Mouse (Mus musculus) hindbrain, embryonic 14.5 days (tissue): ENCODE measurements around the gene Epha1. TPM values are rescaled to one million over a fixed set of nuclear protein-coding genes. Genes with fewer than 3 reads are reported as not detected.
A peak's percentile ranks its signal among the peaks of the same experiment; 100 is the strongest.

Experiments
- ATAC-seq: fragments of 200-750 bp; cut with Nextera tagmentation; 2 replicates; pipeline ENCODE4 v1.8.0; 2017; ENCODE audit warnings: moderate number of reproducible peaks, mild to moderate bottlenecking, moderate TSS enrichment, moderate library complexity; ENCODE audit not compliant: low FRiP score
- DNase-seq: peaks from one replicate; pipeline ENCODE4 v3.0.0-alpha.2; 2015; ENCODE audit warnings: low spot score
- H3K27ac ChIP-seq: fragments of 300-500 bp; sonication (generic); 2 replicates; pipeline ENCODE4 v1.5.1; 2014; ENCODE audit warnings: mild to moderate bottlenecking, moderate library complexity
- H3K27me3 ChIP-seq: fragments of 300-500 bp; sonication (generic); 2 replicates; pipeline ENCODE4 v1.6.1; 2014; ENCODE audit warnings: mild to moderate bottlenecking, low read length, mixed read lengths; ENCODE audit not compliant: control insufficient read depth, insufficient read depth
- H3K36me3 ChIP-seq: fragments of 300-500 bp; sonication (generic); replicated peaks from 2 replicates; pipeline ENCODE4 v1.6.1; 2014; ENCODE audit not compliant: control insufficient read depth, insufficient read depth
- H3K4me1 ChIP-seq: fragments of 300-500 bp; sonication (generic); replicated peaks from 2 replicates; pipeline ENCODE4 v1.6.1; 2014; ENCODE audit warnings: antibody characterized with exemption, low read length, mixed read lengths; ENCODE audit not compliant: control insufficient read depth, insufficient read depth
- H3K4me2 ChIP-seq: fragments of 300-500 bp; sonication (generic); replicated peaks from 2 replicates; pipeline ENCODE4 v1.6.1; 2014; ENCODE audit warnings: mild to moderate bottlenecking, moderate library complexity
- H3K4me3 ChIP-seq: fragments of 300-500 bp; sonication (generic); replicated peaks from 2 replicates; pipeline ENCODE4 v1.5.1; 2014; ENCODE audit warnings: mild to moderate bottlenecking, low read length
- H3K9ac ChIP-seq: fragments of 300-500 bp; sonication (generic); 2 replicates; pipeline ENCODE4 v1.6.1; 2014
- H3K9me3 ChIP-seq: fragments of 300-500 bp; sonication (generic); 2 replicates; pipeline ENCODE4 v1.6.1; 2016; ENCODE audit warnings: low read length; ENCODE audit not compliant: control insufficient read depth
- WGBS: fragments of 180-500 bp; shearing (Covaris S2); extraction: QIAGEN DNeasy Blood & Tissue Kit; methylation state at CpG from one replicate; pipeline ENCODE4 v1.1.7; 2014; 5-methylcytosine and 5-hydroxymethylcytosine counted together
- polyA plus RNA-seq: library from polyadenylated mRNA; unstranded; fragments of >200 nt; fragmentation: Nextera tagmentation; extraction: Ambion mirVana; gene quantifications from 2 replicates; pipeline ENCODE4 v1.2.1, GENCODE M21; 2014

Gene Epha1
- polyA plus RNA-seq, 1 experiment from 2014 or later, result 0.24 TPM

- Histone ChIP-seq H3K4me1 (no peaks in the 10 kb centered on the region), H3K27ac (no peak overlapping the region), H3K36me3 (no peaks in the 10 kb centered on the region), H3K9ac (no peak overlapping the region), H3K9me3 (no peaks in the 10 kb centered on the region), H3K27me3 (no peaks in the 10 kb centered on the region), H3K4me3 (no peak overlapping the region), H3K4me2 (no peak overlapping the region)
- DNase-seq, result no peak
- WGBS, result 58% methylated on average over 2 of the region's 2 CpGs
- ATAC-seq, result no peak
These were observed 18.8 kb upstream of the Epha1 start for GRCm38 (mm10) chr6:42391796-42392330.

- ATAC-seq, result no peak
- Histone ChIP-seq H3K4me2 (no peak overlapping the region), H3K36me3 (no peaks in the 10 kb centered on the region), H3K4me1 (no peaks in the 10 kb centered on the region), H3K9me3 (no peaks in the 10 kb centered on the region), H3K27ac (no peak overlapping the region), H3K9ac (no peak overlapping the region), H3K4me3 (no peak overlapping the region), H3K27me3 (no peaks in the 10 kb centered on the region)
- WGBS, result 86% methylated on average over 4 of the region's 4 CpGs
- no peak for DNase-seq
These were observed 12.6 kb upstream of the Epha1 start for GRCm38 (mm10) chr6:42385635-42386034.

GRCm38 (mm10) chr6:42383360-42383759, 10.3 kb upstream of the Epha1 start:
- H3K27me3 ChIP-seq, result no peaks in the 10 kb centered on the region
- H3K9me3 ChIP-seq, result no peaks in the 10 kb centered on the region
- H3K4me2 ChIP-seq, result no peak overlapping the region
- ATAC-seq (no peak), DNase-seq (no peak)
- H3K36me3 ChIP-seq, result no peaks in the 10 kb centered on the region
- H3K4me3 ChIP-seq, result no peak overlapping the region
- no peaks in the 10 kb centered on the region for H3K4me1 ChIP-seq
- no peak overlapping the region for H3K9ac ChIP-seq
- 93% methylated on average over 5 of the region's 5 CpGs for WGBS
- H3K27ac ChIP-seq, result no peak overlapping the region

GRCm38 (mm10) chr6:42381916-42382381, 8.9 kb upstream of the Epha1 start:
- DNase-seq, result no peak
- Histone ChIP-seq H3K4me2 (no peak overlapping the region), H3K9ac (no peak overlapping the region), H3K4me1 (no peaks in the 10 kb centered on the region), H3K36me3 (no peaks in the 10 kb centered on the region), H3K4me3 (no peak overlapping the region), H3K27ac (no peak overlapping the region), H3K9me3 (no peaks in the 10 kb centered on the region), H3K27me3 (no peaks in the 10 kb centered on the region)
- WGBS, result 73% methylated on average over 9 of the region's 9 CpGs
- ATAC-seq, result no peak

GRCm38 (mm10) chr6:42381221-42381620, 8.2 kb upstream of the Epha1 start:
- H3K9me3 ChIP-seq, result no peaks in the 10 kb centered on the region
- H3K36me3 ChIP-seq, result no peaks in the 10 kb centered on the region
- no peaks in the 10 kb centered on the region for H3K27me3 ChIP-seq
- H3K9ac ChIP-seq, result no peak overlapping the region
- H3K27ac ChIP-seq, result no peak overlapping the region
- H3K4me3 ChIP-seq, result no peak overlapping the region
- H3K4me1 ChIP-seq, result no peaks in the 10 kb centered on the region
- ATAC-seq, result no peak
- 32% methylated on average over 2 of the region's 2 CpGs for WGBS
- no peak for DNase-seq
- H3K4me2 ChIP-seq, result no peak overlapping the region

GRCm38 (mm10) chr6:42380416-42381144, 7.5 kb upstream of the Epha1 start:
- no peaks in the 10 kb centered on the region for H3K4me1 ChIP-seq
- H3K9me3 ChIP-seq, result no peaks in the 10 kb centered on the region
- no peaks in the 10 kb centered on the region for H3K36me3 ChIP-seq
- no peak overlapping the region for H3K4me3 ChIP-seq
- peak; percentile 84 for DNase-seq
- no peak overlapping the region for H3K27ac ChIP-seq
- no peak for ATAC-seq
- WGBS, result 2% methylated on average over 8 of the region's 8 CpGs
- H3K4me2 ChIP-seq, result peak overlapping the region; percentile 24
- peak overlapping the region; percentile 21; the same call in 1 of the 2 replicates for H3K9ac ChIP-seq
- no peaks in the 10 kb centered on the region for H3K27me3 ChIP-seq

- Histone ChIP-seq H3K27me3 (no peaks in the 10 kb centered on the region), H3K36me3 (no peaks in the 10 kb centered on the region), H3K9ac (no peak overlapping the region), H3K27ac (no peak overlapping the region), H3K9me3 (no peaks in the 10 kb centered on the region), H3K4me1 (no peaks in the 10 kb centered on the region), H3K4me2 (no peak overlapping the region), H3K4me3 (no peak overlapping the region)
- DNase-seq (no peak), ATAC-seq (no peak)
- 50% methylated on average over 3 of the region's 3 CpGs for WGBS
These were observed 6.5 kb upstream of the Epha1 start for GRCm38 (mm10) chr6:42379551-42379950.

GRCm38 (mm10) chr6:42377280-42377679, 4.2 kb upstream of the Epha1 start:
- Histone ChIP-seq H3K4me3 (no peak overlapping the region), H3K27me3 (peaks cover 5% of the 10 kb centered on the region; the same call in 1 of the 2 replicates), H3K27ac (no peak overlapping the region), H3K4me1 (peaks cover 8% of the 10 kb centered on the region), H3K9ac (no peak overlapping the region), H3K36me3 (no peaks in the 10 kb centered on the region), H3K4me2 (no peak overlapping the region), H3K9me3 (no peaks in the 10 kb centered on the region)
- DNase-seq, result no peak
- WGBS, result 76% methylated on average over 5 of the region's 5 CpGs
- ATAC-seq, result no peak

GRCm38 (mm10) chr6:42376504-42377019, 3.5 kb upstream of the Epha1 start:
- DNase-seq (no peak), ATAC-seq (no peak)
- H3K27me3 ChIP-seq, result peaks cover 5% of the 10 kb centered on the region; the same call in 1 of the 2 replicates
- H3K9me3 ChIP-seq, result no peaks in the 10 kb centered on the region
- no peak overlapping the region for H3K9ac ChIP-seq
- no peak overlapping the region for H3K4me3 ChIP-seq
- no peaks in the 10 kb centered on the region for H3K36me3 ChIP-seq
- WGBS, result 91% methylated on average over 6 of the region's 6 CpGs
- H3K27ac ChIP-seq, result no peak overlapping the region
- peaks cover 8% of the 10 kb centered on the region for H3K4me1 ChIP-seq
- H3K4me2 ChIP-seq, result no peak overlapping the region
